20 mouse cellular contexts compared by ENCODE assay signal in the genomic region with DNA sequence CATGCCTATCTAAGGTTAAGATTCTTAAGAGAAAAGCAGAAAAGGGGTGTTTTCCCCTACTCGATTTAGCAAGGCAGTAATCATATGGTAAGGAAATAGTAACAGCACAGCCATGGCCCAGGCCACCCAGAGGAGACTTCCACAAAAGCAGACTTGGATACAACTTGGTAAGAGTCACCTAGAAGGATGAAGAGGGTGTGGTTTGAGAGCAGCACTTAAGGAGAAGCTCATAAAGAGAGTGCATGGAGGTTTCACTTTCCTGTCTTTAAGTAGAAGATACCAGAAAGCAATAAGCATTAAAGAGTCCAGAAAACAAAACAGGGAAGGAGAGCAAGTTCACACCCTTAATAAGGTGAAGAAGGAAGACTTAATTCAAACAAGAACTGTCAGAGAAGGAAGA. TPM values are rescaled to one million over a fixed set of nuclear protein-coding genes. Genes with fewer than 3 reads are reported as not detected.
A peak's percentile ranks its signal among the peaks of the same experiment; 100 is the strongest.
DNase-seq lines count a peak whose midpoint lies in the region; ATAC-seq and TF ChIP-seq lines count a peak whose summit lies in the region.
"Had no signal": no experiment of that assay in that cellular context is flagged by ENCODE, and none has a peak within 500 bp of the region (broad histone marks: within the 10 kb centered on the region; RNA-seq: fewer than 3 reads in every experiment).

No protein-coding gene starts in this region.

- no peaks in the 10 kb centered on the region for H3K9me3 ChIP-seq in heart, embryonic 10.5 days
- H3K9me3 ChIP-seq in kidney, embryonic 15.5 days (replicated peaks), result no peaks in the 10 kb centered on the region
- H3K9me3 ChIP-seq in intestine, postnatal 0 days (ENCODE audit: control insufficient read depth), result no peaks in the 10 kb centered on the region
- H3K9me3 ChIP-seq: embryonic facial prominence, embryonic 12.5 days; forebrain, embryonic 12.5 days; hindbrain, embryonic 13.5 days had no signal

- 0 out of 2 replicates have a peak overlapping the region, but pooled peaks have one; percentile 6 for H3K27ac ChIP-seq in heart, embryonic 10.5 days
- H3K27ac ChIP-seq in heart, adult 2 months, result no peak overlapping the region
- 0 out of 2 replicates have a peak overlapping the region, but pooled peaks have one; percentile 30 for H3K27ac ChIP-seq in kidney, embryonic 15.5 days
- H3K27ac ChIP-seq in intestine, postnatal 0 days (ENCODE audit: low read depth, low read length), result no peak overlapping the region
- H3K27ac ChIP-seq: embryonic facial prominence, embryonic 12.5 days; forebrain, embryonic 12.5 days; hindbrain, embryonic 13.5 days; hindbrain, postnatal 0 days had no signal

- TF ChIP-seq EP300 in heart, adult 2 months (IDR thresholded peaks at IDR 0.05; ENCODE audit: insufficient read depth, low read depth, low read length), result no peak

- TF ChIP-seq POLR2A in heart, adult 2 months (IDR thresholded peaks at IDR 0.05; ENCODE audit: insufficient read depth, low read depth, low read length), result no peak

- H3K79me2 ChIP-seq in heart, adult 2 months (replicated peaks; ENCODE audit: control insufficient read depth, insufficient read depth, low read length), result peaks cover 16% of the 10 kb centered on the region

- DNase-seq in heart, embryonic 10.5 days (ENCODE audit: low spot score), result no peak
- no peak for DNase-seq in heart, adult 2 months
- DNase-seq in kidney, postnatal 14 days, result no peak
- DNase-seq in layer of hippocampus, postnatal 25 days (ENCODE audit: extremely low spot score in 1 of 2, low spot score in 1 of 2), result no peak
- DNase-seq: adrenal gland, adult 2 months; adrenal gland, postnatal 36 days; cerebellum, adult 2 months; cerebellum, postnatal 10 days; gastrocnemius, postnatal 25 days; kidney, adult 18-20 months had no signal

- no peaks in the 10 kb centered on the region for H3K27me3 ChIP-seq in heart, embryonic 10.5 days (ENCODE audit: insufficient read depth, poor library complexity, severe bottlenecking)
- H3K27me3 ChIP-seq in heart, adult 2 months (ENCODE audit: control insufficient read depth, insufficient read depth, low read length), result no peaks in the 10 kb centered on the region
- no peaks in the 10 kb centered on the region for H3K27me3 ChIP-seq in kidney, embryonic 15.5 days
- H3K27me3 ChIP-seq in intestine, postnatal 0 days (replicated peaks; ENCODE audit: control insufficient read depth, insufficient read depth, low read length), result no peaks in the 10 kb centered on the region
- H3K27me3 ChIP-seq: embryonic facial prominence, embryonic 12.5 days; forebrain, embryonic 12.5 days; hindbrain, embryonic 13.5 days had no signal

- no peak for ATAC-seq in kidney, embryonic 15.5 days (replicated peaks; ENCODE audit: low FRiP score)
- ATAC-seq in common myeloid progenitor, adult 5-6 weeks (replicated peaks; ENCODE audit: low read depth, poor library complexity, severe bottlenecking), result peak; percentile 57; the same call in 1 of the 2 replicates
- ATAC-seq in megakaryocyte progenitor cell, adult 5-6 weeks (replicated peaks; ENCODE audit: poor library complexity), result 0 out of 2 replicates have a peak, but pooled peaks have one; percentile 18
- ATAC-seq in intestine, postnatal 0 days, result no peak
- ATAC-seq: forebrain, embryonic 16.5 days; hindbrain, postnatal 0 days had no signal

- peaks cover 46% of the 10 kb centered on the region for H3K4me1 ChIP-seq in heart, embryonic 10.5 days
- H3K4me1 ChIP-seq in heart, adult 2 months (ENCODE audit: control insufficient read depth, insufficient read depth, low read length), result peaks cover 26% of the 10 kb centered on the region
- peaks cover 33% of the 10 kb centered on the region for H3K4me1 ChIP-seq in kidney, embryonic 15.5 days
- H3K4me1 ChIP-seq in intestine, postnatal 0 days (replicated peaks; ENCODE audit: control insufficient read depth, insufficient read depth, low read length), result peaks cover 10% of the 10 kb centered on the region; the same call in 1 of the 2 replicates

- TF ChIP-seq CTCF in heart, adult 2 months (IDR thresholded peaks at IDR 0.05), result no peak
- no peak for TF ChIP-seq CTCF in intestine, postnatal 0 days (IDR thresholded peaks at IDR 0.05; ENCODE audit: low read depth)

- no peak overlapping the region for H3K4me3 ChIP-seq in heart, embryonic 10.5 days
- H3K4me3 ChIP-seq in heart, adult 2 months, result no peak overlapping the region
- no peak overlapping the region for H3K4me3 ChIP-seq in kidney, embryonic 15.5 days (replicated peaks)
- no peak overlapping the region for H3K4me3 ChIP-seq in intestine, postnatal 0 days (ENCODE audit: low read depth, low read length)
- H3K4me3 ChIP-seq: embryonic facial prominence, embryonic 12.5 days; forebrain, embryonic 12.5 days; hindbrain, embryonic 13.5 days had no signal

- H3K36me3 ChIP-seq in heart, embryonic 10.5 days, result no peaks in the 10 kb centered on the region
- peaks cover 40% of the 10 kb centered on the region for H3K36me3 ChIP-seq in heart, adult 2 months (ENCODE audit: control insufficient read depth, insufficient read depth, low read length)
- no peaks in the 10 kb centered on the region for H3K36me3 ChIP-seq in kidney, embryonic 15.5 days
- peaks cover 3% of the 10 kb centered on the region; the same call in 1 of the 2 replicates for H3K36me3 ChIP-seq in intestine, postnatal 0 days (ENCODE audit: control insufficient read depth, insufficient read depth)
- H3K36me3 ChIP-seq: embryonic facial prominence, embryonic 12.5 days; forebrain, embryonic 12.5 days; hindbrain, embryonic 13.5 days had no signal

- 74% methylated on average over 1 of the region's 1 CpGs for WGBS in heart, embryonic 10.5 days
- WGBS in heart, adult 2 months, result 49% methylated on average over 1 of the region's 1 CpGs
- WGBS in kidney, embryonic 15.5 days, result 72% methylated on average over 1 of the region's 1 CpGs
- WGBS in intestine, postnatal 0 days, result 62% methylated on average over 1 of the region's 1 CpGs

- intact Hi-C loops in heart, adult 2 months (cut with DNase I), result loop anchor here (2.0 kb wide), 1 partner anchor 14 kb away; no protein-coding TSS in a partner anchor

- H3K9ac ChIP-seq in heart, adult 2 months (ENCODE audit: low read depth, low read length), result no peak overlapping the region
- H3K9ac ChIP-seq in kidney, embryonic 15.5 days, result no peak overlapping the region
- no peak overlapping the region for H3K9ac ChIP-seq in intestine, postnatal 0 days (ENCODE audit: low read depth, low read length)
- H3K9ac ChIP-seq: embryonic facial prominence, embryonic 12.5 days; forebrain, embryonic 12.5 days; hindbrain, embryonic 13.5 days had no signal

- H3K4me2 ChIP-seq in kidney, embryonic 15.5 days, result no peak overlapping the region
- H3K4me2 ChIP-seq in intestine, postnatal 0 days (replicated peaks; ENCODE audit: low read depth), result no peak overlapping the region
- H3K4me2 ChIP-seq: embryonic facial prominence, embryonic 12.5 days; forebrain, embryonic 12.5 days; hindbrain, embryonic 13.5 days had no signal

RNA-seq across cellular contexts. Expression of a gene that starts 10.5 kb away (rescaled TPM):
- polyA plus RNA-seq in heart, embryonic 10.5 days (2016; fragmentation: Nextera tagmentation; extraction: Ambion mirVana), result 2.9 and 4.8 TPM in 2 replicates
- 1 to 10 TPM; 2.8 to 3.1 TPM for total RNA-seq in heart, adult 2 months (2021)
- polyA plus RNA-seq in heart, adult 2 months (2012; rRNA removed), result 0.73 and 2.0 TPM in 2 replicates
- polyA plus RNA-seq in kidney, embryonic 15.5 days (2015; fragmentation: Nextera tagmentation; extraction: Ambion mirVana), result 4.8 and 5.7 TPM in 2 replicates
- total RNA-seq in common myeloid progenitor, adult 5-6 weeks (2017), result 0.39 and 0.46 TPM in 2 replicates
- 0.17 TPM in 1 of 2 replicates, not detected in the other for total RNA-seq in megakaryocyte progenitor cell, adult 5-6 weeks (2015)
- total RNA-seq in megakaryocyte progenitor cell, adult 5-6 weeks (2017), result 0.42 TPM in 1 of 2 replicates, not detected in the other
- 1 to 10 TPM; 2.8 to 3.1 TPM for total RNA-seq in layer of hippocampus, postnatal 25 days (2021)
- 3.5 and 4.3 TPM in 2 replicates for polyA plus RNA-seq in intestine, postnatal 0 days (2015; fragmentation: Nextera tagmentation; extraction: Ambion mirVana)
- total RNA-seq: hematopoietic stem cell, adult 5-6 weeks; hindbrain, postnatal 0 days had no signal

RNA-seq across cellular contexts. Expression of a gene that starts 10.8 kb away (rescaled TPM):
- polyA plus RNA-seq in heart, embryonic 10.5 days (2016; fragmentation: Nextera tagmentation; extraction: Ambion mirVana), result 29.6 and 39.9 TPM in 2 replicates
- 10 to 100 TPM; 11.5 to 16.3 TPM for total RNA-seq in heart, adult 2 months (2021)
- polyA plus RNA-seq in heart, adult 2 months (2012; rRNA removed), result 15.6 and 25.8 TPM in 2 replicates
- 46.4 and 48.7 TPM in 2 replicates for polyA plus RNA-seq in kidney, embryonic 15.5 days (2015; fragmentation: Nextera tagmentation; extraction: Ambion mirVana)
- 23.8 and 27.6 TPM in 2 replicates for total RNA-seq in common myeloid progenitor, adult 5-6 weeks (2017)
- total RNA-seq in megakaryocyte progenitor cell, adult 5-6 weeks (2015), result 15.6 and 17.4 TPM in 2 replicates
- total RNA-seq in megakaryocyte progenitor cell, adult 5-6 weeks (2017), result 17.4 and 19.9 TPM in 2 replicates
- 10 to 100 TPM; 31.5 to 35.7 TPM for total RNA-seq in layer of hippocampus, postnatal 25 days (2021)
- 26.3 and 26.5 TPM in 2 replicates for polyA plus RNA-seq in intestine, postnatal 0 days (2015; fragmentation: Nextera tagmentation; extraction: Ambion mirVana)

Comparison
In these comparisons a context has a peak if more than half of its experiments do, and no peak if none do; other contexts are left out.
1. H3K27ac ChIP-seq: peak in heart, embryonic 10.5 days (single experiment) and kidney, embryonic 15.5 days (single experiment); none in heart, adult 2 months (single experiment) and intestine, postnatal 0 days (single experiment).
2. ATAC-seq: peak in common myeloid progenitor, adult 5-6 weeks (single experiment) and megakaryocyte progenitor cell, adult 5-6 weeks (single experiment); none in kidney, embryonic 15.5 days (single experiment) and intestine, postnatal 0 days (single experiment).